Mouse (Mus musculus) C2C12 (cell line): ENCODE data around the gene Ggt7. TPM values are rescaled to one million over a fixed set of nuclear protein-coding genes. Genes with fewer than 3 reads are reported as not detected.

ENCODE experiments used
- H3K27me3 ChIP-seq: one replicate; pipeline ENCODE4 v1.6.1; 2011; ENCODE audit not compliant: control insufficient read depth, insufficient read depth, insufficient read length
- H3K36me3 ChIP-seq: one replicate; pipeline ENCODE4 v1.6.1; 2011; ENCODE audit not compliant: control insufficient read depth, insufficient read depth
- H3K4me3 ChIP-seq: one replicate; pipeline ENCODE4 v1.5.1; 2011; ENCODE audit warnings: mild to moderate bottlenecking, control low read depth; ENCODE audit not compliant: poor library complexity, insufficient read depth, severe bottlenecking
- H3K79me2 ChIP-seq: one replicate; pipeline ENCODE4 v1.6.1; 2011; ENCODE audit not compliant: control insufficient read depth, insufficient read depth
- H3K79me3 ChIP-seq: one replicate; pipeline ENCODE4 v1.6.1; 2011; ENCODE audit warnings: low read depth, control low read depth
- H3ac ChIP-seq: one replicate; pipeline ENCODE3; 2011; ENCODE audit warnings: low read depth; ENCODE audit not compliant: control insufficient read depth, insufficient read length
- CEBPB ChIP-seq: IDR thresholded peaks from one replicate; pipeline ENCODE4 v1.6.1; 2011; ENCODE audit warnings: low read depth, mild to moderate bottlenecking, control low read depth, moderate library complexity
- CTCF ChIP-seq: IDR thresholded peaks from one replicate; pipeline ENCODE4 v1.5.1; 2011; ENCODE audit not compliant: control insufficient read depth, insufficient read depth, insufficient read length
- FOSL1 ChIP-seq: IDR thresholded peaks from one replicate; pipeline ENCODE4 v1.8.0; 2011; ENCODE audit warnings: mild to moderate bottlenecking, low read length; ENCODE audit not compliant: poor library complexity, insufficient read depth, severe bottlenecking
- MAX ChIP-seq: IDR thresholded peaks from one replicate; pipeline ENCODE4 v1.6.1; 2011; ENCODE audit warnings: mild to moderate bottlenecking, control low read depth
- MYOD1 ChIP-seq: IDR thresholded peaks from one replicate; pipeline ENCODE4 v1.6.1; 2011; ENCODE audit warnings: low read depth; ENCODE audit not compliant: control insufficient read depth, insufficient read length
- MYOG ChIP-seq: IDR thresholded peaks from one replicate; pipeline ENCODE4 v1.6.1; 2011; ENCODE audit not compliant: control insufficient read depth, insufficient read length; ENCODE audit errors: extremely low read depth
- USF1 ChIP-seq: IDR thresholded peaks from one replicate; pipeline ENCODE4 v1.6.1; 2011; ENCODE audit warnings: low read depth, mild to moderate bottlenecking, control low read depth, moderate library complexity
- polyA plus RNA-seq: library from polyadenylated mRNA; unstranded; fragments of >200 nt; fragmentation: generic; extraction: Trizol; gene quantifications from one replicate; pipeline ENCODE4 v1.2.1, GENCODE M21; 2012; ENCODE audit warnings: missing spikeins

Gene Ggt7
- polyA plus RNA-seq, 1 experiment, result 2.6 TPM

- TF ChIP-seq MYOD1 (no peak), CEBPB (no peak), CTCF (no peak), MAX (no peak), FOSL1 (no peak), USF1 (no peak), MYOG (no peak)
These were observed 2.1 kb downstream of the Ggt7 start for GRCm38 (mm10) chr2:155515941-155516340.

GRCm38 (mm10) chr2:155514666-155515065 is 3.4 kb downstream of the Ggt7 start:
- no peak overlapping the region for H3K4me3 ChIP-seq
- no peaks in the 10 kb centered on the region for H3K79me3 ChIP-seq
- no peaks in the 10 kb centered on the region for H3K27me3 ChIP-seq
- TF ChIP-seq MYOG (no peak), CTCF (peak; percentile 73)
- peak overlapping the region; percentile 45 for H3ac ChIP-seq
- no peaks in the 10 kb centered on the region for H3K36me3 ChIP-seq
- no peaks in the 10 kb centered on the region for H3K79me2 ChIP-seq

More at GRCm38 (mm10) chr2:155515941-155516340, 2.1 kb downstream of the Ggt7 start:
- no peaks in the 10 kb centered on the region for H3K79me2 ChIP-seq
- no peaks in the 10 kb centered on the region for H3K27me3 ChIP-seq
- H3K79me3 ChIP-seq, result no peaks in the 10 kb centered on the region
- H3K4me3 ChIP-seq, result no peak overlapping the region
- H3ac ChIP-seq, result no peak overlapping the region
- H3K36me3 ChIP-seq, result no peaks in the 10 kb centered on the region

DNA sequence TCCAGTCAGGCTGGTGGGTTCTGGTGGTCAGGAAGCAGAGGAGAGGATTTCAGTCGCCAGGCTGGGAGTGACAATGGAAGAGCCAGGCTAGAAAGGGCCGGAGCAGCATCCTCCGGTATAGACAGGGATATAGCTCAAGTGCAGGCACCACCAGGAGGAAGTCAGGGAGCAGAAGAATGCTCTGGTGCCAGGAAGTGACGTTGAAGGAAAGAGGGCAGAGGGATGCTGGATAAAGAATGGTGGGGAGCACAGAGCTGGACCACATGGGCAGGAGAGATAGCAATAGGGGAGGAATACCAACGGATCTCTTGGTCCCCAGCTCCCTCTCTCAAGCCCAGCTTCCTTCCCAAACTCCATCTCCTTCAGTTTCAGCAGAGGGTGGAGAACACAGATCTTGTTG is 4.5 kb downstream of the Ggt7 start:
- H3K4me3 ChIP-seq, result no peak overlapping the region
- TF ChIP-seq MAX, result no peak
- no peak for TF ChIP-seq CEBPB
- no peak for TF ChIP-seq MYOD1
- no peak for TF ChIP-seq USF1
- TF ChIP-seq CTCF, result no peak
- TF ChIP-seq FOSL1, result no peak
- TF ChIP-seq MYOG, result no peak
- no peaks in the 10 kb centered on the region for H3K79me2 ChIP-seq

GRCm38 (mm10) chr2:155512479-155512878 is 5.6 kb downstream of the Ggt7 start:
- Histone ChIP-seq H3K27me3 (no peaks in the 10 kb centered on the region), H3K79me3 (no peaks in the 10 kb centered on the region), H3K36me3 (no peaks in the 10 kb centered on the region), H3ac (no peak overlapping the region), H3K79me2 (no peaks in the 10 kb centered on the region), H3K4me3 (no peak overlapping the region)
- TF ChIP-seq MAX (no peak), MYOD1 (no peak), CEBPB (no peak), CTCF (peak; percentile 42)

More for the DNA sequence above, 4.5 kb downstream of the Ggt7 start:
- H3ac ChIP-seq, result no peak overlapping the region
- H3K79me3 ChIP-seq, result no peaks in the 10 kb centered on the region
- H3K36me3 ChIP-seq, result no peaks in the 10 kb centered on the region
- H3K27me3 ChIP-seq, result no peaks in the 10 kb centered on the region

DNA sequence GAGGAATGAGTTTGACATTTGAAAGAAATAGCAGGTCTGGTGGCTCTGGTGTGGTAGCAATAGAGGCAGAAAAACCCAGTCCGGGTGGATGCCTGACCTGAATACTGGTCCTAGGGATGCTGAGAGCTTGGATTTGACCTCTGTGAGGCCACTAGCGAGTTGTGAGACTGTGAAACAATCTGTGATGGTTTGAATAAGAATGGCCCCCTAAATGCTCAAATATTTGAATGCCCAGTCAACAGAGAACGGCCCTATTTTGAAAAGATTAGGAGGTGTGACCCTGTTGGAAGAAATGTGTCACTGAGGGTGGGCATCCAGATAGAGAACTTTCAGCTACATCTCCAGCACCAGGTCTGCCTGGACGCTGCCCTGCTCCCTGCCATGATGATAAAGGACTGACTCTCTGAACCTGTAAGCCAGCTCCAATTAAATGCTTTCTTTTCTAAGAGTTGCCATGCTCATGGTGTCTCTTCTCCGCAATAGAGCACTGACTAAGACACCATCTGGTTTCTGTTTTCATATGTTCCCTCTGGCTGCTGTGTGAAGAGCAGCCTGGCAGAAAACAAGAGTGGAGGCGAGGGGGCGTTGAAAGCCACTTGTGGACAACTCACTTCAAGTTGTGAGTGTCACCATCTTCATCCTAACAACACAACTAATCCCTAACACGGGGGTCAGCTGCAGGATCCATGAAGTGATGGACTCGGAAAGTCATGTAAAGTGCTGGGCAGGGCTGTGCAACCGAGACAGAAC is 10.1 kb downstream of the Ggt7 start:
- Histone ChIP-seq H3K36me3 (no peaks in the 10 kb centered on the region), H3ac (no peak overlapping the region), H3K4me3 (no peak overlapping the region), H3K27me3 (no peaks in the 10 kb centered on the region), H3K79me2 (no peaks in the 10 kb centered on the region), H3K79me3 (no peaks in the 10 kb centered on the region)
- TF ChIP-seq USF1, result no peak
- no peak for TF ChIP-seq MYOD1
- TF ChIP-seq MAX, result no peak
- no peak for TF ChIP-seq FOSL1
- no peak for TF ChIP-seq MYOG
- TF ChIP-seq CEBPB, result no peak
- no peak for TF ChIP-seq CTCF

- Histone ChIP-seq H3K4me3 (no peak overlapping the region), H3K79me3 (no peaks in the 10 kb centered on the region), H3K36me3 (no peaks in the 10 kb centered on the region), H3K27me3 (no peaks in the 10 kb centered on the region), H3K79me2 (no peaks in the 10 kb centered on the region), H3ac (no peak overlapping the region)
- TF ChIP-seq MYOG (no peak), MAX (no peak), USF1 (no peak), MYOD1 (no peak)
These were observed 12.2 kb downstream of the Ggt7 start for GRCm38 (mm10) chr2:155505811-155506210.
